Mouse (Mus musculus) liver, postnatal 0 days (tissue): Measurements from ENCODE around the gene Csf2.

ENCODE experiments used
- CTCF ChIP-seq: sonication (generic); IDR thresholded peaks from 2 replicates; pipeline ENCODE4 v1.5.1; 2016; ENCODE audit warnings: antibody characterized with exemption, low read depth
- EP300 ChIP-seq: IDR thresholded peaks from 2 replicates; pipeline ENCODE4 v1.6.1; 2016; ENCODE audit warnings: antibody characterized with exemption, low read depth, mild to moderate bottlenecking

GRCm38 (mm10) chr11:54206993-54207392, 42.5 kb downstream of the Csf2 start:
- TF ChIP-seq CTCF (no peak), EP300 (no peak)
